Mouse (Mus musculus) forebrain, embryonic 11.5 days (tissue): ENCODE data around the gene Castor2. TPM values are rescaled to one million over a fixed set of nuclear protein-coding genes. Genes with fewer than 3 reads are reported as not detected.

ENCODE experiments used
- ATAC-seq: fragments of 200-750 bp; cut with Nextera tagmentation; replicated peaks from 2 replicates; pipeline ENCODE4 v1.8.0; 2017; ENCODE audit warnings: moderate TSS enrichment; ENCODE audit not compliant: low FRiP score
- DNase-seq: peaks from one replicate; pipeline ENCODE4 v3.0.0-alpha.2; 2017; ENCODE audit warnings: low spot score
- H3K27ac ChIP-seq: fragments of 300-500 bp; sonication (generic); 2 replicates; pipeline ENCODE4 v1.5.1; 2014; ENCODE audit warnings: low read depth, low read length
- H3K27me3 ChIP-seq: fragments of 300-500 bp; sonication (generic); 2 replicates; pipeline ENCODE4 v1.6.1; 2014; ENCODE audit warnings: mild to moderate bottlenecking, low read length, mixed read lengths; ENCODE audit not compliant: control insufficient read depth, insufficient read depth
- H3K36me3 ChIP-seq: fragments of 300-500 bp; sonication (generic); 2 replicates; pipeline ENCODE4 v1.6.1; 2014; ENCODE audit warnings: mild to moderate bottlenecking, low read length, moderate library complexity, mixed read lengths; ENCODE audit not compliant: control insufficient read depth, insufficient read depth
- H3K4me1 ChIP-seq: fragments of 300-500 bp; sonication (generic); replicated peaks from 2 replicates; pipeline ENCODE4 v1.6.1; 2014; ENCODE audit warnings: low read length, mixed read lengths; ENCODE audit not compliant: control insufficient read depth, insufficient read depth
- H3K4me2 ChIP-seq: fragments of 300-500 bp; sonication (generic); 2 replicates; pipeline ENCODE4 v1.6.1; 2014; ENCODE audit warnings: low read depth, mild to moderate bottlenecking, low read length, moderate library complexity, mixed read lengths; ENCODE audit not compliant: severe bottlenecking
- H3K4me3 ChIP-seq: fragments of 300-500 bp; sonication (generic); 2 replicates; pipeline ENCODE4 v1.5.1; 2014; ENCODE audit warnings: low read depth, low read length
- H3K9ac ChIP-seq: fragments of 300-500 bp; sonication (generic); 2 replicates; pipeline ENCODE4 v1.6.1; 2014; ENCODE audit warnings: low read length
- H3K9me3 ChIP-seq: fragments of 300-500 bp; sonication (generic); 2 replicates; pipeline ENCODE4 v1.6.1; 2016; ENCODE audit warnings: low read length, mixed read lengths; ENCODE audit not compliant: control insufficient read depth
- WGBS: fragments of 180-500 bp; shearing (Covaris S2); extraction: QIAGEN DNeasy Blood & Tissue Kit; methylation state at CpG from one replicate; pipeline ENCODE4 v1.1.7; 2014; 5-methylcytosine and 5-hydroxymethylcytosine counted together
- polyA plus RNA-seq: library from polyadenylated mRNA; unstranded; fragments of >200 nt; fragmentation: Nextera tagmentation; extraction: Ambion mirVana; gene quantifications from 2 replicates; pipeline ENCODE4 v1.2.1, GENCODE M21; 2014

Gene Castor2
- polyA plus RNA-seq, 1 experiment from 2014 or later: 11.8 TPM

DNA sequence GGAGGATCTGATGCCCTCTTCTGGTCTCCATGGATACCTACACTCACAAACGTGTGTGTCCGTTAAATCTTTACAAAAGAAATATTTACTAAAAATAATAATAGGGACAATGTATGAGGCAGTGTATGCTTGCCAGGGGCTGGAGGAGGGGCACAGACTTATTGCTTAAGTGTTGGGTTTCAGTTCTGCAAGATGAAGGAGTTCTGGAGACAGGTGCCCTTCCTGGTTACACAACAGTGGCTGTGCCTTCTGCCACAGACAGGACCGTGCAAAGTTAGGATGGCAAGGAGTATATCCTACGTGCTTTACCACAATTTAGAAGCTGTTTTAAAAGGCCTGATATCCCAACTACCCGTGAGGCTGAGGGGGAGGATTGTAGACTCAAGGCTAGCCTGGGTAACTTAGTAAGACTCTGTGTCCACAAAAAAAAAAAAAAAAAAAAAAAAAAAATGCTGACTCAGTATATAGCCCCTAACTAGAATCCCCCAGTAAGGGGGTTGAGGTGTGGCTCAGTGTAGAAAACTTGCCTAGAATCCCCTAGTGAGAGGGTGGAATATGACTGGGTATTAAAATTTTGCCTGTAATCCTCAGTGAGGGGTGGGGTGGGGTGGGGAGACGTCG is 16.2 kb downstream of the Castor2 start:
- Histone ChIP-seq H3K4me1 (no peaks in the 10 kb centered on the region), H3K9ac (no peak overlapping the region), H3K27me3 (no peaks in the 10 kb centered on the region), H3K36me3 (no peaks in the 10 kb centered on the region), H3K4me2 (no peak overlapping the region), H3K27ac (no peak overlapping the region), H3K4me3 (no peak overlapping the region), H3K9me3 (no peaks in the 10 kb centered on the region)
- DNase-seq (no peak), ATAC-seq (no peak)
- 91% methylated on average over 7 of the region's 7 CpGs for WGBS

DNA sequence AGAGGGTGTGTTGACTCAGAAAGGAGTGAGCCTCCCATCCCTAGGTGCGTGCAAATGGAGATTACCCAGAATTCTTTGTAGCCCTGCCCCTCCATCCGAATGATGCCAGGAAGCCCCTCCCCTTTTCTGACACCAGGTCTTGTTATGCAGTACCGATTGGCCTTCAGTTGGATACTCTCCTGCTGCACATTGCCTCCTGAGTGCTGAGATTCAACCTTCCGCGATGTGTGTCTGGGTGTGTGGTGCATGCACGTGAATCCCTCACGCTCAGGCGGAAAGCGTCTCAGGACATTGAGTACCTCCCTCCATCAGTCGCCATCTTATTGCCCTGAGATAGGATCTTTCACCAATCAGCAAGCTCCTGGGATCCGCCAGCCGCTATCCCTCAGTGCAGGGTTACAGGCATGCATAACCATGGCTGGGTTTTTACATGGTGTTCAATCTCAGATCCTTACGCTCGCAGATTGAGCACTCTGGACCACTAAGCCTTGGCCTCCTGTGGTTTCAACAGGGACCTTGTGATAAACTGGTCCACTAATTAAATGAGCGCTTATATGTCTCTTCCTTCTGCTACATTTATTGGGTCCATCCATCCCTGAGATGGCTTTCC is 19.4 kb downstream of the Castor2 start:
- Histone ChIP-seq H3K4me1 (no peaks in the 10 kb centered on the region), H3K4me2 (no peak overlapping the region), H3K4me3 (no peak overlapping the region), H3K27ac (no peak overlapping the region), H3K9me3 (no peaks in the 10 kb centered on the region), H3K9ac (no peak overlapping the region), H3K36me3 (no peaks in the 10 kb centered on the region), H3K27me3 (no peaks in the 10 kb centered on the region)
- no peak for DNase-seq
- WGBS: 93% methylated on average over 15 of the region's 15 CpGs
- no peak for ATAC-seq

DNA sequence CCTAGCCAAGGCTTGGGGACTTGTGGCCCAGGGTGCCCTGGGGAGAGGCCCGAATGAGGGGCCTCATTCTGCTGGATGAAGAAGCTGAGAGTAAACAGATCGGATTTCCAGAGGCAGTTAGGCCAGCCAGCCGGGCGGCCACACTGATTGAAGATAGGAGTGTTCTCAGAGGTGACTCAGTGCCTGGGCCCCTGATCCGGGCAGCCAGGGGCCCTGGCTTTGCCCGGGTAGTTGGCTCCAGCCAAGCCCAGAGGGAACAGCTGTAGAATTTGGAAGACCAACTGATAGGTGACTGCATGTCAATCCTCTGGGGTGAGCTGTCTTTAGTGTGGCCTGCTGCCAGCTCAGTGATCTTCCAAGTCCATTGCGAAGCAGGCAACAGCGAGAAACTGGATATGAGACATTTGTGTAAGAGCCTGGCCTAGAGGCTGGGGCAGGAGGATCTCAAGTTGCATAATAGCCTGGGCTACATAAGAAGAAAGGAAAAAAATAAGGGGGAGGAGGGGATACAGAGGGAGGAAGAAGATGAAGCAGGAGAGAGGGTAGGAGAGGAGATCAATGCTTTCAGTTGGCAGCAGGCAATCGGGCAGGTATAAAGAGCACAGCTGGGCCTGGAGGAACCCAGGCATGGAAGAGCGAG is 20.1 kb downstream of the Castor2 start:
- Histone ChIP-seq H3K27ac (no peak overlapping the region), H3K27me3 (no peaks in the 10 kb centered on the region), H3K4me1 (no peaks in the 10 kb centered on the region), H3K4me2 (no peak overlapping the region), H3K36me3 (no peaks in the 10 kb centered on the region), H3K4me3 (no peak overlapping the region), H3K9ac (no peak overlapping the region), H3K9me3 (no peaks in the 10 kb centered on the region)
- WGBS: 70% methylated on average over 10 of the region's 10 CpGs
- DNase-seq (no peak), ATAC-seq (no peak)

DNA sequence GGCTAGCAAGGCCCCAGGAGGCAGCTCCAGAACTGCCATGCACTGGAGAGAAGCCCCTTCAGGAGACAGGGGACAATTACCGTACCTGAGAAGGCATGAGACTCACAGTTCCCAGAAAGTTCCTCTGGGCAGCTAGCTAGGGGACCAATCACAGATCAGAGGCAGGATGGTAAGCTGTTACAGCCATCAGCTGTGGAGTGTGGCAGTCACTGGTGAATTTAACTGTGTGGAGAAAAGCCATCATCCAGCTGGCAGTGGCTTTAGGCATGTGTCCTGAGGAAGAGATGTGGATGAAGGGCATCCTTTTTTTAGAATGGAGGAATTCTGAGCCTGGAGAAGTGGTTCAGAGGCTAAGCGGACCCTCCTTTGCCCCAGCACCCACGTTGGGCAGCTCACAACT is 20.6 kb downstream of the Castor2 start:
- WGBS: 87% methylated on average over 3 of the region's 3 CpGs
- H3K9me3 ChIP-seq: no peaks in the 10 kb centered on the region

DNA sequence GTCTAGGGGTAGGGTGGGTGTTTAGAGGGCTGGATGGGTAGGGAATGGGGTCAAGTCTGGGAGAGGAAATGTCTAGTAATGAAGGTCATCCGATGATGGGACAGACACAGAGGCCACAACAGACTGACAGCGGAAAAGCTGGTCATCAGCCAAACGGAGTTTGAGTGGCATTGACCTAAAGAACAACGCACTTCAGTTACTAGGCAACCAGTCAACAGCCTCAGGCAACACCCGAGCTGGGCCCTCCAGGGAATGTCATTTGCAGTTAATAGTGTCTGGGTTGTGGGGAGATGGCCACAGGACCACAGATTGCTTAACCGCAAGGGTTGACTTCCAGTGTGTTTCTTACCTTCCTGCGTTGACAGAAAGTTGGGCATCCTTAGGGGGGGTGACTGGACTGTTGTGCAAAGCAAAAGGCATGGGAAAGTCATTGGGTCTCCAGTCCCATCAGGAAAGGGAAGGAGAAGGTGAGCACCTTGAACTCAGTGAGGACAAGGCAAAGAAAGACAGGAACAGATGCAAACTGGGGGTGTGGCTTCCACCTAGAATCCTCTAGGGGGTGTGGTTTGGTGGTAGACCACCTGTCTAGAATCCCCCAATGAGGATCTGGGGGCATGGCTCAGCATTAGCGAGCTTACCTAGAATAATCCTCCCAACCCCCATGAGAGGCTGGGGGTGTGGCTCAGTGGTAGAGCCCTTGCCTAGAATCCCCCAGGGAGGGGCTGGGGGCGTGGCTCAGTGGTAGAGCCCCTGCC is 21.8 kb downstream of the Castor2 start:
- no peak overlapping the region for H3K9ac ChIP-seq
- ATAC-seq (no peak), DNase-seq (no peak)
- no peak overlapping the region for H3K4me2 ChIP-seq
- no peaks in the 10 kb centered on the region for H3K27me3 ChIP-seq
- H3K4me1 ChIP-seq: no peaks in the 10 kb centered on the region
- no peaks in the 10 kb centered on the region for H3K9me3 ChIP-seq
- no peak overlapping the region for H3K27ac ChIP-seq
- 77% methylated on average over 8 of the region's 9 CpGs for WGBS
- H3K36me3 ChIP-seq: no peaks in the 10 kb centered on the region
- no peak overlapping the region for H3K4me3 ChIP-seq

More for the DNA sequence above, 20.6 kb downstream of the Castor2 start:
- no peak for DNase-seq
- Histone ChIP-seq H3K4me3 (no peak overlapping the region), H3K9ac (no peak overlapping the region), H3K4me2 (no peak overlapping the region), H3K4me1 (no peaks in the 10 kb centered on the region), H3K27me3 (no peaks in the 10 kb centered on the region), H3K36me3 (no peaks in the 10 kb centered on the region), H3K27ac (no peak overlapping the region)
- ATAC-seq: no peak

DNA sequence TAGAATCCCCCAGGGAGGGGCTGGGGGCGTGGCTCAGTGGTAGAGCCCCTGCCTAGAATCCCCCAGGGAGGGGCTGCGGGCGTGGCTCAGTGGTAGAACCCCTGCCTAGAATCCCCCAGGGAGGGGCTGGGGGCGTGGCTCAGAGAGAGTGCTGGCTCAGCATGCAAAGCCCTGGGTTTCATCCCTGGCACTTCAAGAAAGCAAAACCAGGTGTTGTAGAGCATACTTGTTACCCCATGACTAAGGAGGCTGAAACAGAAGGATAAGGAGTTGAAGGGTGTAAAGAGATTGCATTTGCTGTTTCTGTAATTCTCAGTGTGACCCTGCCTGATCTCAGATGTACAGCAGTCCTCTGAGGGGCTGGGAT is 22.4 kb downstream of the Castor2 start:
- H3K4me1 ChIP-seq: no peaks in the 10 kb centered on the region
- no peaks in the 10 kb centered on the region for H3K9me3 ChIP-seq
- WGBS: 84% methylated on average over 4 of the region's 4 CpGs
- no peak overlapping the region for H3K4me3 ChIP-seq
- ATAC-seq (no peak), DNase-seq (no peak)
- peaks cover 4% of the 10 kb centered on the region; the same call in 1 of the 2 replicates for H3K36me3 ChIP-seq
- no peaks in the 10 kb centered on the region for H3K27me3 ChIP-seq
- no peak overlapping the region for H3K4me2 ChIP-seq
- no peak overlapping the region for H3K9ac ChIP-seq
- H3K27ac ChIP-seq: no peak overlapping the region

DNA sequence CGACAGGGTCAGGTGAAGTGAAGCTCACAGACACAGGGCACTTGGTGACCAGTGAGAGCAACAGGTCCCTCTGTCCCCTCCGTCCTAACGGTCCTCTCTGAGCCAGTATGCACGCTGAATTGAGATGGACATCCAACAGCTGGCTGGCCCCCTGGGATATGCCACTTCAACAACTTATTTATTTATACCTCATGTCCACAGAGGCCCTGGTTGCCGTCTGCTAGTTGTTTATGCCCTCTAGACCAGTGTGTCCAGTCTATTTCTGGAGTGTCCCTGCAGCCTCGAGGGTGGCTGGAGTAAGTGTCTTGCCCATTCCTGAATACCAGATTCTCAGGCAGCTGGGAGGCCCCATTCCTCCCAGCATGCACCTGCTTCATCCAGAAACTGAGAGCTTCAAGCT is 24.3 kb downstream of the Castor2 start:
- ATAC-seq (no peak), DNase-seq (no peak)
- H3K27me3 ChIP-seq: no peaks in the 10 kb centered on the region
- no peak overlapping the region for H3K4me3 ChIP-seq
- H3K9me3 ChIP-seq: no peaks in the 10 kb centered on the region
- H3K36me3 ChIP-seq: peaks cover 5% of the 10 kb centered on the region; the same call in 1 of the 2 replicates
- no peaks in the 10 kb centered on the region for H3K4me1 ChIP-seq
- no peak overlapping the region for H3K27ac ChIP-seq
- no peak overlapping the region for H3K9ac ChIP-seq
- H3K4me2 ChIP-seq: no peak overlapping the region
- WGBS: 88% methylated on average over 6 of the region's 6 CpGs

DNA sequence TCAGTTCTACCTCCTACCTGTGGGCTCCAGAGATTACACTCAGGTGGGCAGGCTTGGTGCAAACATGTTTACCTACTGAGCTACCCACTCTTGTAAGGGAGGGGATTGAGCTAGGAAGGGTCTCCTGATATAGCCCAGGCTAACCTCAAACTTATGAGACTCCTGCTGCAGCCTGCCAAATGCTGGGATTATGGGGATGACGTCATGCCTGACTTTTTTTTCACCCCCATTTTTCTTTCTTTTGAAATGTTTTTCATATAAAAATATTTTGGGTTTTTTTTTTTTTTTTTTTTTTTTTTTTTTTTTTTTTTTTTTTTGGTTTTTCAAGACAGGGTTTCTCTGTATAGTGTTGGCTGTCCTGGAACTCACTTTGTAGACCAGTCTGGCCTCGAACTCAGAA is 26.7 kb downstream of the Castor2 start:
- H3K9me3 ChIP-seq: no peaks in the 10 kb centered on the region
- DNase-seq: no peak
- H3K4me3 ChIP-seq: no peak overlapping the region
- ATAC-seq: no peak
- no peak overlapping the region for H3K9ac ChIP-seq
- H3K4me1 ChIP-seq: peaks cover under 1% of the 10 kb centered on the region; the same call in 1 of the 2 replicates
- H3K27ac ChIP-seq: no peak overlapping the region
- H3K36me3 ChIP-seq: peaks cover 5% of the 10 kb centered on the region; the same call in 1 of the 2 replicates
- H3K27me3 ChIP-seq: no peaks in the 10 kb centered on the region
- 93% methylated on average over 2 of the region's 2 CpGs for WGBS
- no peak overlapping the region for H3K4me2 ChIP-seq
